Mouse (Mus musculus) erythroblast, embryonic 14.5 days (primary cell): Measurements from ENCODE around the gene Mmp24. TPM values are rescaled to one million over a fixed set of nuclear protein-coding genes. Genes with fewer than 3 reads are reported as not detected.
"Not testable (repeated sequence)": the region's sequence is repeated elsewhere in the genome, so short reads cannot be mapped to it uniquely, and the experiment has no call there.

Experiments used
- H3K27me3 ChIP-seq: 2 replicates; pipeline ENCODE4 v1.6.1; 2012; ENCODE audit warnings: inconsistent platforms; ENCODE audit not compliant: control insufficient read depth
- H3K36me3 ChIP-seq: 2 replicates; pipeline ENCODE4 v1.6.1; 2012; ENCODE audit warnings: mild to moderate bottlenecking, inconsistent platforms; ENCODE audit not compliant: control insufficient read depth
- H3K4me1 ChIP-seq: 2 replicates; pipeline ENCODE4 v1.6.1; 2012; ENCODE audit warnings: inconsistent platforms; ENCODE audit not compliant: control insufficient read depth
- H3K4me3 ChIP-seq: replicated peaks from 2 replicates; pipeline ENCODE3; 2012; ENCODE audit warnings: moderate library complexity, mild to moderate bottlenecking, inconsistent platforms
- H3K9me3 ChIP-seq: 2 replicates; pipeline ENCODE4 v1.6.1; 2012; ENCODE audit warnings: low read length, inconsistent platforms, mixed read lengths; ENCODE audit not compliant: control insufficient read depth
- GATA1 ChIP-seq: IDR thresholded peaks from 2 replicates; pipeline ENCODE4 v1.6.1; 2012; ENCODE audit warnings: low read length, inconsistent platforms, mixed read lengths
- TAL1 ChIP-seq: IDR thresholded peaks from 3 replicates; pipeline ENCODE4 v1.6.1; 2012; ENCODE audit warnings: low read length, inconsistent platforms, mixed read lengths
- polyA plus RNA-seq: library from polyadenylated mRNA; stranded (reverse); fragments of >175 nt; gene quantifications from 2 replicates; pipeline ENCODE4 v1.2.3, GENCODE M21; 2012

Mmp24 gene
- 0.01 TPM in 1 of 2 replicates, not detected in the other for polyA plus RNA-seq

- peaks cover 2% of the 10 kb centered on the region for H3K4me1 ChIP-seq
- no peak within 1 kb of the TSS for H3K4me3 ChIP-seq
- H3K27me3 ChIP-seq = peaks cover 72% of the 10 kb centered on the region
- no peaks in the 10 kb centered on the region; the same call in 1 of the 2 replicates for H3K9me3 ChIP-seq
- no peaks in the 10 kb centered on the region for H3K36me3 ChIP-seq
- TF ChIP-seq GATA1 (no peak), TAL1 (no peak)
These were observed at the start of gene Mmp24 for GRCm38 (mm10) chr2:155774927-155775684. Gene Mmp24 (plus strand): TSS chr2:155775342.

GRCm38 (mm10) chr2:155726302-155726701 lies 48.8 kb upstream of the Mmp24 start:
- H3K27me3 ChIP-seq = no peaks in the 10 kb centered on the region
- peaks cover 6% of the 10 kb centered on the region for H3K36me3 ChIP-seq
- no peak overlapping the region for H3K4me3 ChIP-seq
- TF ChIP-seq GATA1 = no peak
- TF ChIP-seq TAL1 = no peak
- no peaks in the 10 kb centered on the region for H3K9me3 ChIP-seq
- peaks cover 18% of the 10 kb centered on the region for H3K4me1 ChIP-seq

GRCm38 (mm10) chr2:155727764-155728395 lies 47.3 kb upstream of the Mmp24 start:
- Histone ChIP-seq H3K36me3 (peaks cover 2% of the 10 kb centered on the region; the same call in 1 of the 2 replicates), H3K4me1 (peaks cover 23% of the 10 kb centered on the region), H3K9me3 (no peaks in the 10 kb centered on the region), H3K4me3 (no peak overlapping the region), H3K27me3 (no peaks in the 10 kb centered on the region)
- TF ChIP-seq GATA1 (no peak), TAL1 (no peak)

GRCm38 (mm10) chr2:155728742-155729141 lies 46.4 kb upstream of the Mmp24 start:
- Histone ChIP-seq H3K4me3 (peak overlapping the region; percentile 74), H3K9me3 (no peaks in the 10 kb centered on the region), H3K27me3 (no peaks in the 10 kb centered on the region), H3K36me3 (0 out of 2 replicates have a peak, but pooled peaks cover 2% of the 10 kb centered on the region), H3K4me1 (peaks cover 23% of the 10 kb centered on the region)
- TF ChIP-seq TAL1 (no peak), GATA1 (no peak)

- Histone ChIP-seq H3K27me3 (no peaks in the 10 kb centered on the region), H3K36me3 (0 out of 2 replicates have a peak, but pooled peaks cover 2% of the 10 kb centered on the region), H3K4me1 (peaks cover 23% of the 10 kb centered on the region), H3K4me3 (peak within 1 kb of the TSS; percentile 74), H3K9me3 (no peaks in the 10 kb centered on the region)
- TF ChIP-seq TAL1 (no peak), GATA1 (no peak)
These were observed 45.9 kb upstream of the Mmp24 start, which contains the start of gene Edem2 for GRCm38 (mm10) chr2:155729158-155729645. Gene Edem2 (minus strand): TSS chr2:155729475.

- Histone ChIP-seq H3K9me3 (no peaks in the 10 kb centered on the region), H3K4me1 (peaks cover 5% of the 10 kb centered on the region), H3K36me3 (no peaks in the 10 kb centered on the region), H3K27me3 (no peaks in the 10 kb centered on the region), H3K4me3 (no peak overlapping the region)
- TF ChIP-seq TAL1 (no peak), GATA1 (no peak)
These were observed 40.1 kb upstream of the Mmp24 start for GRCm38 (mm10) chr2:155735080-155735479.

- H3K36me3 ChIP-seq, H3K27me3 ChIP-seq, H3K4me3 ChIP-seq, H3K4me1 ChIP-seq, H3K9me3 ChIP-seq: not testable (repeated sequence)
These were observed 39.4 kb upstream of the Mmp24 start, which contains the start of gene Gm17581 for GRCm38 (mm10) chr2:155735766-155736165. Gene Gm17581 (minus strand): TSS chr2:155735866.

- no peaks in the 10 kb centered on the region for H3K27me3 ChIP-seq
- H3K9me3 ChIP-seq = no peaks in the 10 kb centered on the region
These were observed 38.2 kb upstream of the Mmp24 start for GRCm38 (mm10) chr2:155736936-155737335.

GRCm38 (mm10) chr2:155737803-155738202 lies 37.3 kb upstream of the Mmp24 start:
- TF ChIP-seq GATA1 (no peak), TAL1 (no peak)
- Histone ChIP-seq H3K36me3 (no peaks in the 10 kb centered on the region), H3K9me3 (no peaks in the 10 kb centered on the region), H3K4me1 (peaks cover 6% of the 10 kb centered on the region), H3K27me3 (peaks cover 8% of the 10 kb centered on the region), H3K4me3 (no peak overlapping the region)

More at GRCm38 (mm10) chr2:155736936-155737335, 38.2 kb upstream of the Mmp24 start:
- Histone ChIP-seq H3K36me3 (no peaks in the 10 kb centered on the region), H3K4me3 (no peak overlapping the region), H3K4me1 (no peaks in the 10 kb centered on the region)
- TF ChIP-seq TAL1 (no peak), GATA1 (no peak)
